Mouse (Mus musculus) cerebellum, postnatal 14 days (tissue): ENCODE measurements at regions not wholly inside any gene's neighbourhood (a gene's known extent, or its start where the extent isn't known, plus 50 kb on each side); places are given as distances from the start of the nearest gene placed in this dataset.

Experiments used
- DNase-seq, 2 experiments: peaks; one replicate each; pipeline ENCODE4 v3.0.0; 2021; ENCODE audit warnings: mixed read lengths in 2 of 2

DNA sequence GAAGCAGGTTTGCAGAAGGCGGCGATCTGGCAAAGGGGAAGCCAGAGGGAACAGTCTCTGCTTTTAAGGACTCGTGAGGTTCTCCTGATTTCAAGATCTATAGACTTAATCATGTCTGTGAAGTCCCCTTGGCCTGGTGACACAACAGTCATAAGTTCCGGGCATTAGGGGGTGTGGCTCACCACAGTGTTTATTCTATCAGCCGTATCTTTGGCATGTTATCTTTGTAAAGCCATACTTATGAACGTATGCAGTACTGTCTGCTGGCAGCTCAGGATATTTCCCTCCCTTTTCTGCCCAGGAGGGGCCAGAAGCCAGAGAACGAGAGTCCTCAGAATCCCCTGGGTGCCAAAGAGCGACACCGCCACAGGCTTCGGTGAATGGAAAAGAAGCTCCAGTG, 51.3 kb upstream of the 1600014C23Rik start:
- no peak for DNase-seq

DNA sequence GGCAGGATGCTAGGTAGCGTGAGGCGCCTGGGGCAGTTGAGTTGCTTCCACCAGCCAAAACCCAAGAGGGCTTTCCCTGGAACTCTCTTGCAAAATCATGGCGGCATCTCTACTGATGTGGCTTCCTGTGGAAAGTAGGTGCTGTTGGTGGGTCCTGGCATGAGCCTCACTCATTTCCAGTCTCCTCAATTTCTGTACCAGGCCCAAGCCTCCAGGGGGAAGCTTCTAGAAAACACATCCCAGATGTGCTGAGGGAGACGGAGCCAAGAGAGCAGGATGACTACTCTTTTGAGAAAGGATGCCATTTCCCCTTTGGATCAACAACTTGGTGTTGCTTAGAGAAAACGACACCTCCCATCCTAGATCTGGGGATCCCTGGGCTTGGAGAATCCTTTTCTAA, 50.9 kb upstream of the 1600014C23Rik start:
- no peak for DNase-seq
